8 mouse cellular contexts compared by ENCODE assay signal in genomic region chr2:3727225-3727930, GRCm38 (mm10).
DNase-seq lines count a peak whose midpoint lies in the region; ATAC-seq and TF ChIP-seq lines count a peak whose summit lies in the region.

No protein-coding gene starts in this region.

- no peak overlapping the region for H3K4me3 ChIP-seq in hindbrain, embryonic 13.5 days
- H3K4me3 ChIP-seq in hindbrain, embryonic 11.5 days (ENCODE audit: low read depth, low read length) = no peak overlapping the region
- no peak overlapping the region for H3K4me3 ChIP-seq in bone marrow macrophage, adult 2 months (ENCODE audit: insufficient read depth, low read length)

- H3K4me1 ChIP-seq in hindbrain, embryonic 13.5 days (replicated peaks) = peaks cover 28% of the 10 kb centered on the region
- no peaks in the 10 kb centered on the region for H3K4me1 ChIP-seq in hindbrain, embryonic 11.5 days (replicated peaks; ENCODE audit: control insufficient read depth, insufficient read depth, low read length)
- peaks cover 37% of the 10 kb centered on the region for H3K4me1 ChIP-seq in bone marrow macrophage, adult 2 months (ENCODE audit: control insufficient read depth, insufficient read depth, low read length)

- no peaks in the 10 kb centered on the region for H3K27me3 ChIP-seq in hindbrain, embryonic 13.5 days
- no peaks in the 10 kb centered on the region for H3K27me3 ChIP-seq in hindbrain, embryonic 11.5 days (ENCODE audit: control insufficient read depth, insufficient read depth, low read length)

- TF ChIP-seq POLR2A in bone marrow macrophage, adult 2 months (IDR thresholded peaks at IDR 0.05; ENCODE audit: borderline replicate concordance, low read depth, low read length) = no peak

- H3K9me3 ChIP-seq in hindbrain, embryonic 13.5 days = no peaks in the 10 kb centered on the region
- no peaks in the 10 kb centered on the region for H3K9me3 ChIP-seq in hindbrain, embryonic 11.5 days (ENCODE audit: control insufficient read depth, low read length)

- no peak overlapping the region for H3K4me2 ChIP-seq in hindbrain, embryonic 13.5 days
- H3K4me2 ChIP-seq in hindbrain, embryonic 11.5 days (replicated peaks; ENCODE audit: low read depth, low read length) = no peak overlapping the region

- ATAC-seq in hindbrain, embryonic 13.5 days (ENCODE audit: low FRiP score) = peak; percentile 26; the same call in 1 of the 2 replicates
- no peak for ATAC-seq in hindbrain, embryonic 11.5 days (ENCODE audit: low FRiP score)

- no peak overlapping the region for H3K27ac ChIP-seq in hindbrain, embryonic 13.5 days
- no peak overlapping the region for H3K27ac ChIP-seq in hindbrain, embryonic 11.5 days (ENCODE audit: low read depth, low read length)
- peak overlapping the region; percentile 89 for H3K27ac ChIP-seq in bone marrow macrophage, adult 2 months (ENCODE audit: insufficient read depth, low read depth, low read length)

- intact Hi-C loops in left cerebral cortex, postnatal 36 days (cut with DNase I) = no loop called here
- intact Hi-C loops in left cerebral cortex, postnatal 14 days (cut with DNase I) = no loop called here

- no peak for TF ChIP-seq CTCF in bone marrow macrophage, adult 2 months (IDR thresholded peaks at IDR 0.05; ENCODE audit: low read depth, low read length)

- no peaks in the 10 kb centered on the region for H3K36me3 ChIP-seq in hindbrain, embryonic 13.5 days
- H3K36me3 ChIP-seq in hindbrain, embryonic 11.5 days (ENCODE audit: control insufficient read depth, insufficient read depth, low read length) = no peaks in the 10 kb centered on the region

- DNase-seq in hindbrain, embryonic 11.5 days (ENCODE audit: low spot score) = no peak
- peak; percentile 70 to 71 for DNase-seq in B cell, adult 2 months
- peak; percentile 54 for DNase-seq in lung, postnatal 36 days
- no peak for DNase-seq in left cerebral cortex, postnatal 36 days (ENCODE audit: low spot score in 2 of 2)
- DNase-seq in cerebellum, postnatal 36 days = no peak
- no peak for DNase-seq in left cerebral cortex, postnatal 14 days (ENCODE audit: low spot score in 2 of 2)

- no peak overlapping the region for H3K9ac ChIP-seq in hindbrain, embryonic 13.5 days
- no peak overlapping the region for H3K9ac ChIP-seq in hindbrain, embryonic 11.5 days (ENCODE audit: low read depth, low read length)

- 88% methylated on average over 5 of the region's 5 CpGs for WGBS in hindbrain, embryonic 13.5 days
- 80% methylated on average over 5 of the region's 5 CpGs for WGBS in hindbrain, embryonic 11.5 days

Comparison
In these comparisons a context has a peak if more than half of its experiments do, and no peak if none do; other contexts are left out.
1. DNase-seq: peak in B cell, adult 2 months (2 of 2) and lung, postnatal 36 days (single experiment); none in hindbrain, embryonic 11.5 days (single experiment), left cerebral cortex, postnatal 36 days (0 of 2), cerebellum, postnatal 36 days (0 of 2) and left cerebral cortex, postnatal 14 days (0 of 2).